Mouse (Mus musculus) urinary bladder, postnatal 14 days (tissue): ENCODE data around the gene Slc16a11.

Source experiments
- DNase-seq: peaks from one replicate; pipeline ENCODE4 v3.0.0; 2021; ENCODE audit warnings: low spot score

The Slc16a11 gene

GRCm38 (mm10) chr11:70251853-70252252 is 39.3 kb downstream of the Slc16a11 start:
- no peak for DNase-seq

- DNase-seq, result no peak
Observed at GRCm38 (mm10) chr11:70254337-70254736, 41.8 kb downstream of the Slc16a11 start.

- DNase-seq, result peak; percentile 79
Observed at GRCm38 (mm10) chr11:70254931-70255531, 42.5 kb downstream of the Slc16a11 start, which contains the start of gene Alox12. TSS of gene Alox12 (minus strand) at chr11:70255353.

GRCm38 (mm10) chr11:70259035-70259434 is 46.5 kb downstream of the Slc16a11 start:
- DNase-seq, result no peak

- DNase-seq, result no peak
Observed at GRCm38 (mm10) chr11:70265252-70265651, 52.7 kb downstream of the Slc16a11 start.

GRCm38 (mm10) chr11:70265819-70266218 is 53.3 kb downstream of the Slc16a11 start:
- no peak for DNase-seq
